Mouse (Mus musculus) lung, postnatal 0 days (tissue): ENCODE results near the gene Batf.

Source experiments
- CTCF ChIP-seq: IDR thresholded peaks from 2 replicates; pipeline ENCODE4 v1.5.1; 2016; ENCODE audit warnings: antibody characterized with exemption, mild to moderate bottlenecking
- EP300 ChIP-seq: IDR thresholded peaks from 2 replicates; pipeline ENCODE4 v1.6.1; 2016; ENCODE audit warnings: antibody characterized with exemption, mild to moderate bottlenecking, control low read depth

GRCm38 (mm10) chr12:85729022-85729944 is 42.8 kb downstream of the Batf start:
- TF ChIP-seq CTCF (peak; percentile 99), EP300 (no peak)
